Mouse (Mus musculus): ENCODE data around the gene Hnrnpl.

GRCm38 (mm10) chr7:28774164-28774563 lies 34.2 kb upstream of the Hnrnpl start:
- TF ChIP-seq CTCF (IDR thresholded peaks at IDR 0.05) (no peak), POLR2A (IDR thresholded peaks at IDR 0.05; ENCODE audit: insufficient read depth, low read depth, low read length) (no peak)

Data from heart, adult 2 months (tissue).